Mouse (Mus musculus) MEL (cell line): ENCODE measurements around the gene Gli3.

Experiments
- CTCF ChIP-seq, 3 experiments: IDR thresholded peaks in 2 of 3; conservative IDR thresholded peaks in 1 of 3; 2 replicates each; pipeline ENCODE4 v1.5.1; 2011 to 2012; ENCODE audit warnings: low read length in 3 of 3, low read depth in 2 of 3, mild to moderate bottlenecking in 2 of 3, improper control_type of control experiment in 1 of 3, inconsistent platforms in 1 of 3, mixed read lengths in 1 of 3, moderate library complexity in 1 of 3; ENCODE audit not compliant: control insufficient read depth in 1 of 3, insufficient read depth in 1 of 3, poor library complexity in 1 of 3, severe bottlenecking in 1 of 3
- MAX ChIP-seq: IDR thresholded peaks from 2 replicates; pipeline ENCODE4 v1.6.1; 2011; ENCODE audit warnings: low read length, improper control_type of control experiment
- POLR2AphosphoS2 ChIP-seq: IDR thresholded peaks from 2 replicates; pipeline ENCODE4 v1.6.1; 2011; ENCODE audit warnings: low read length, improper control_type of control experiment
- RCOR1 ChIP-seq: IDR thresholded peaks from 2 replicates; pipeline ENCODE4 v1.6.1; 2012; ENCODE audit warnings: low read depth, mild to moderate bottlenecking, inconsistent platforms, low read length, improper control_type of control experiment
- SIN3A ChIP-seq: IDR thresholded peaks from 2 replicates; pipeline ENCODE4 v1.6.1; 2012; ENCODE audit warnings: low read length, improper control_type of control experiment, inconsistent platforms
- TCF12 ChIP-seq: IDR thresholded peaks from 2 replicates; pipeline ENCODE4 v1.6.1; 2014; ENCODE audit warnings: low read depth, mild to moderate bottlenecking, inconsistent platforms, low read length, improper control_type of control experiment, moderate library complexity
- USF1 ChIP-seq: IDR thresholded peaks from 2 replicates; pipeline ENCODE4 v1.6.1; 2014; ENCODE audit warnings: low read depth, mild to moderate bottlenecking, inconsistent platforms, low read length, improper control_type of control experiment, moderate library complexity
- ZC3H11A ChIP-seq: IDR thresholded peaks from 2 replicates; pipeline ENCODE4 v1.6.1; 2012; ENCODE audit warnings: low read depth, mild to moderate bottlenecking, inconsistent platforms, low read length, improper control_type of control experiment
- ZMIZ1 ChIP-seq: IDR thresholded peaks from 2 replicates; pipeline ENCODE4 v1.6.1; 2012; ENCODE audit warnings: low read depth, mild to moderate bottlenecking, inconsistent platforms, low read length, improper control_type of control experiment, moderate library complexity
- ZNF384 ChIP-seq: IDR thresholded peaks from 2 replicates; pipeline ENCODE4 v1.6.1; 2012; ENCODE audit warnings: low read depth, mild to moderate bottlenecking, inconsistent platforms, low read length, improper control_type of control experiment

GRCm38 (mm10) chr13:15487334-15487733 is 24.3 kb downstream of the Gli3 start:
- TF ChIP-seq POLR2AphosphoS2 (no peak), SIN3A (no peak), TCF12 (no peak), CTCF (IDR thresholded peaks at IDR 0.05 in 2 of 3, conservative IDR thresholded peaks at IDR 0.05 in 1 of 3; ENCODE audit: control insufficient read depth in 1 of 3, insufficient read depth in 1 of 3, low read depth in 2 of 3, low read length in 3 of 3, poor library complexity in 1 of 3, severe bottlenecking in 1 of 3) (no peak), ZMIZ1 (no peak), ZC3H11A (no peak), ZNF384 (no peak), RCOR1 (no peak), USF1 (no peak), MAX (no peak)
